Mouse (Mus musculus) layer of hippocampus, adult 9-10 months (tissue): ENCODE measurements around the gene B4gat1.
"Not testable (repeated sequence)": the region's sequence is repeated elsewhere in the genome, so short reads cannot be mapped to it uniquely, and the experiment has no call there.

Experiments used
- DNase-seq: peaks from one replicate; pipeline ENCODE4 v3.0.0; 2022; ENCODE audit warnings: low spot score

Gene B4gat1

DNA sequence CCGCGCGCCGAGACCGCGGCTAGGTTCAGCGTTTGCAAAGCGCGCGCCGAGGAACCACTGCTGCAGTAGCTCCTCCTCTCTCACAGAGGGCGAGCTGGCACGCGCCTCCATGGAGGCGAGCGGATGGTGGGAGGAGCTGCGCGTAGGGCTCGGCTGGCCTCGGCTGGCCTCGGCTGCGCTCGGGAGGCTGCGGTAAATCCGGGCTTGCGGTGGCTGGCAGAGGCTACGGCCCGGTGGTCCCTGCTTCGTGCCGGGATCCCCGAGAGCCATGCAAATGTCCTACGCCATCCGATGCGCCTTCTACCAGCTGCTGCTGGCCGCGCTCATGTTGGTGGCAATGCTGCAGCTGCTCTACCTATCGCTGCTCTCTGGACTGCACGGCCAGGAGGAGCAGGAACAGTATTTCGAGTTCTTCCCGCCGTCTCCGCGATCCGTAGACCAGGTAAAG is at the start of gene B4gat1, which contains the start of gene AC124502.3:
Gene B4gat1 (plus strand): TSS at position 118 of the 448 bp plus-strand sequence.
Gene AC124502.3 (plus strand): TSS at position 183 of the 448 bp plus-strand sequence.
- no peak for DNase-seq

DNA sequence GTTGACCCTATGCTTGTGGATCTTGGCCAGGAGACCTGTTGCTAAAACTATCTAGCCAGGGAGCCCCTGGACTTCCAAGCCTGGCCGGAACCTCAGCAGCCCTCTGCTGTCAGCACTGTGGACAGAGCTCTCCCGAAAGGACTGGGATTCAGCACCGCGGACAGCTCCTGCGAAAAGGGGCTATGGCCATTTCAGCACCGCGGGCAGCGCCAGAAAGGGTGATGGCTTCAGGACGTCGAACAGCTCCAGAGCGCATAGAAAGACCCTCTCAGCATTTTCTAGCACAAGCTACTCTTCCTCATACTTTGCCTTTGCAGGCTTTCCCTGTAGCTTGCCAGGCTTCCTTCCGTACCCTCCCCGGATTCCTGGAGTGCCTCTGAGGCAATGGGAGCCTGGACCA is 49.6 kb upstream of the B4gat1 start:
- DNase-seq = peak; percentile 43

DNA sequence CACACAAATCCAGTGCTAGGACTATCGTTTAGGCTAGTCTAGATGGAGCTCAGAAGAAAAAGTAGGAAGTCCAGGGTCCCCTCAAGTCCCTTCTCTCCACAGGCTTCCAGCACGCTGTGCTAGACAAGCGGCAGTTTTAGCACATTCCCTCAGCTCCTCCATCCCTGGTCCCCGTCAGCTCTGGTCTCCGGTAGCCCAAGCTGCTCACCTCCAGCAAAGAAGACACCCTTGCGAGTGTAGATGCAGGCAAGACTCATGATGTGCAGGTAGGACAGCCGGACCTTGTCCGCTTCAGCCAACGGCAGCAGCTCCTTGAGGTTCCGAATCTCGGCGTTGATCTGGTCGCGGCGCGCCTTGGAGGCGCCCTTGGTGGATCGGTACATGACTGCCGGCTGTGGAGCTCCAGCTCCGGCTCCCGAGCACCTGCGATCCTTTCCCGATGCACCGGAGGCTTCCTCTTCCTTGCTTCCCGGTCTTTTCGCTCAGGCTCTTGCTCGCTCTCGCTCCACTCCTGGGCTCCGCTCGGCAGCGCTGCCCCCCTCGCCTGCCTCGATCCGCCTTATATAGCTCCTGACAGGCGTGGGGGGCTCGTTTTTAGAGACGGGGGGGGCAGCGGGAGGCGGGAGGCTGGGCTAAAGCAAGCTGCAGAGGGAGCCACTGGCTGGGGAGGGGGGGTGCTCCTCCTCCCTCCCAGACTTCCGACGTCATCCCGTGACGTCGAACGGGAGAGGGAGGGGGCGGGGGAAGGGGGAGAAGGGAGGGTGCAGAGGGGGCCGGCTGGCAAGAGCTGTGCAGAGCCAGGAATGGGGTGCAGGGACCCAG is 49.0 kb upstream of the B4gat1 start:
- DNase-seq = no peak

DNA sequence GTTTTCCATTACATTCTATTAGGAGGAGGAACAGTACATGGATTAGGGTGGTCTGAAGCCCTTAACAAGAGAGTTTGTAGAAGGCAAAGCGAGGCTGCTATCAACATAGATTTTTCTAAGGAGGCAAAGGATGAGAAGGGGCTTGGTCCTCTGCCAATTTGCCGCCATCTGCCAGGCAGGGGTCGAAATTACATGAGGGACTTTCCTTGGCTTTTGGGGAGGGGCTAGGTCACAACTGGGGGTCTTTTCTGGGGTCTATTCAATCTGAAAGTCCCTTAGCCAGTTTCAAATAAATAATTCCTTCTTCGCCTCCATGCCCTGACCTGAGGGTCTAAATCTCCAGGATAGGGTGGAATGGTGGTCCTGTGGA is 48.4 kb upstream of the B4gat1 start, which contains the start of gene Npas4:
Gene Npas4 (minus strand): TSS at position 61 of the 370 bp plus-strand sequence.
- DNase-seq = no peak

DNA sequence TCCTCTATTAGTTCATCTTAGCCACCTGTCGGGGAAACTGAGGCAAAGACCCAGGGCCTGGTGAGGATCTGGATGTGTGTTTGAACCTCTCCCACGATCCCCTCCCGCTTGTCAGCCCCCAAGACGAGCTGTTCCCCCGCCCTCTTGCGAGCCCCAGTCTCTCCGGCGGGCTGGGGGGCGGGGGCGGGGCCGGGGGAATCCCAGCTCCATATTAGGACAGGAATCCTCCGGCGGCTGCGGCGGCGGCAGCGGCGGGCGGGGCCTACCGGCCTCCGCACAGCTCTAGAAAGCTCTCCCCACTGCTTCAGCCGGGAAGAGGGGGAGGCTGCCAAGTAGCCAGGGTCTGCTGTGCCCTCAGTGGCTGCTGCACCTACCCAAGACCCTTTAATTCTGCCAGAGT is 47.9 kb upstream of the B4gat1 start:
- DNase-seq = no peak

DNA sequence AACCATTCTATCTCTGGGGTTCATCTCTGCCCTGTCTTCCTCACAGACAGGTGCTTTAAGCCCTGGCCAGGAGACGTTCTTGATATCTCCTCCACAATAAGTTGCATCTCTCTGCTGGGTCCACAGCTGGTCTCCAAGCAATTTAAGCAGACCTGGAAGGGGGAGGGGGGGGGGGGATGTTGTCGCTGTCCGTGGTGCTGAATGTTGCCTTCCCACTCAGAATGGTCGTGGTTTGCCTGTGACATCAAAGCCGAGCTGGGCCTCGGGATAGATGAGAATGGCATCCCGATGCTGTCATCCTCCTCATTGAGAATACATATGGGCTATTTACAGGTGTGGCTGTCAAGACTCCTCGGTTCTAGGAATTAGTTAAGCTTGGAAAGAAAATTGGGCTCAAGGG is 46.3 kb upstream of the B4gat1 start:
- DNase-seq = no peak

DNA sequence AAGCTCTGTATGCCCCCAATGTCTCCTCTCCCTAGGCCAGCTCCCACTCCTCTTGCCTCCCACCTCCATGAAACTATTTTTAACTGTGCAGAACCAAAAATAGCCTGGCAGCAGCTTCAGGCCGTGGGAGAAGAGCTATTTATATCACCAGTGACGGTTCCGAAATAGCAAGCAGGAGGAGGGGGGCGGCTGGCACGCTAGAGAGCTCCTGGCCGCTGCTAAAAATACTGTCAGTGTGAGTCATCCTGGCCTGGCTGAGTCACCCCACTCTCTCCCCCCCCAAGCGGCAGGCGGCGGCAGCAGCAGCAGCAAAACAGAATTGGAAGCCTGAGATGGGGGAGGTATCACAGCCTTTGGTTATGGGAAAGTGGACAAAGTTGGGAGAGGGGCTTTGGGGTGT is 45.7 kb upstream of the B4gat1 start:
- peak; percentile 62 for DNase-seq

DNA sequence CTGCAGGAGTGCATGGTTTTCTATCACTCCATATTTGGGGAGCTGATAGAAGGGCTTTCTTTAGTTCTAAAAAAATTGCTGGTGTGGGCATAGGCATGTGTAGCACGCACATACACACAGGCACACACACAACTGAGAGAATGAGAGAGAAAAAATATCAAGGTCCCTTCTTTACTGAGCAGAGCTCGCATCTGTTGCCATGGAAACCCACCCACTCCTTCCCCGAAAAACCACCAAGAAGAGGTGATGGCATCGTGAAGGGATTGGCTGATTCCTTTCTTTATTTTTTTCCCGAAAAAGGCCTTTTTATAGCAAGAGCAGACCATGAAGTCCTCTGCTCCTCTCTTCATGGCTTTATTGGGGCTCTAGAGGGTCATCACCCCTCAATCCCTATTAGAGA is 44.6 kb upstream of the B4gat1 start:
- no peak for DNase-seq

DNA sequence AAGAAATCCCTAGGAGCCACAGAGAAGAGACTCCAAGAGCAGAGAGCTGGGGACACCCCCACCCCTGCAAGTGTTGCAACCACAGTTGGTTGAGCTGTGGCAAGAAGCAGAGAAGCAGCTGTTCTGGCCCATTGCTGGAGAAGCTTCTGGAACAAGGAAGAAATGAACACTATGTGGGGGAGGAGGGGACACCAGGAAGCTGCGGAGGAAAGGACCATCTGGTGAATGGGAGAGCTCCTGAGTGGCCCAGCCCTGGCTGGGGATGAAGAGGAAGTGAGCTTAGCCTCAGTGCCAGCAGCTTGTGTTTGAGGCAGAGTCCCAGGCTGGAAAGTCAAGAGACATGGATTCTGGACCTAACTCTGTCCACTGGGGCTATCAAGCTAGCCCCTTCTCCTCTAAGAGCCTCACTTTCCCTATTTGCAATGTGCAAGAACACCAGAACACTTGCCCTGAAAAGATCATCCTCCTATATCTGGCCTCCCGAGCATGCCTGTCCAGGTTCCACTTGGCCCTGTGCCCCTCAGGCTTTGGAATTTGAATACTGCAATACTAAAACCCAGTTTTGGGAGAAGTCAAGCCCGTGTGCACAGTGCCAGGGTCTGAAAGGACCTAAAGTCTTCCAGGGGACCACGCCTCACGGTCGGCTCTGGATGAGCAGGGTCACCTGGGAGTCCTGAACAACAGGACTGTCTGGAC is 39.0 kb upstream of the B4gat1 start:
- DNase-seq = no peak

DNA sequence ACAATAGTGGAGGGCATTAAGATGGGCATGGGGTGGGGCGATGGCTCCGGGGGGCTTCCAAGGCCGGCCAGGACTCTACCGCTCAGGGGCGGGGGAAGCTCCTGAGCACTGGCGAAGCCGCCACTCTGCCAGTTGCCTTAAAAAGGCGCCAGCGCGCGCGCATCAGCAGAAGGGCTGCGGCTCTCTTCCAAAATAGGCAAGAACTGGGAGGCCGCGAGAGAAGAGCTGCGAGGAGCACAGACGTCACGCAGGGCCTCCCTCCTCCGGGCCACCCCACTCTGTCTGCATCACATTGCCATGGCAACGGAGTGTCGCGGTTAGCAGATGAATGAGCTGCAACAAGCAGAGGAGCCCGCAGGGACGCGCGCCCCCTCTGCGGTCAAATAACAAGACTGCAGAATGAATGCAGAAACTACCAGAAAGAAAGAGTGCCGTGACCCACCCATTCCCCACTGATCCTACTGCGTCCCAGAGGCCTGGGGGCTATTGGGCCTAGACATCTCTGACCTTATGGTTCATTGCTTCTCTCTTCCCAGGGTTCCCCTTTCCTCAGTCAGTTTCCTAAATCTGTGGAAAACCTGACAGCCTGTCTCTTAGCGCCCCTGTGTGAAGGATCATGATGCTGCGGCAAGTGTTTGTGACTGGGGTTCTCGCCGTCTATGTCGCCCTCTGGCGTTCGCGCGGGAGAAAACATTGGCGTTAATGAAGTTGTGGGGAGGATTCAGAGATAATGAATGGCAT is 36.8 kb upstream of the B4gat1 start:
- DNase-seq = peak; percentile 92

DNA sequence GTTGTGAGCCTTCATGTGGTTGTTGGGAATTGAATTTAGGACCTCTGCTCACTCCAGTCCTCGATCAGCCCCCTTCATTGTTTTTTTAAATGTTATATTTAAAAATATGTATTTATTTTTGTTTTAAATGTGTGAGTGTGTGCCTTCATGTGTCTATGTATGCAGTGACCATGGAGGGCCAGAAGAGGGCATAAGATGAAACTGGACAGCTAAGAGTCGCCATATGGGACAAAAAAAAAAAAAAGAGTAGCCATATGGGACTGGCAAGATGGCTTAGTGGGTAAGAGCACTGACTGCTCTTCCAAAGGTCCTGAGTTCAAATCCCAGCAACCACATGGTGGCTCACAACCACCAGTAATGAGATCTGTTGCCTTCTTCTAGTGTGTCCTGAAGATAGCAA is 35.0 kb upstream of the B4gat1 start:
- DNase-seq = not testable (repeated sequence)

DNA sequence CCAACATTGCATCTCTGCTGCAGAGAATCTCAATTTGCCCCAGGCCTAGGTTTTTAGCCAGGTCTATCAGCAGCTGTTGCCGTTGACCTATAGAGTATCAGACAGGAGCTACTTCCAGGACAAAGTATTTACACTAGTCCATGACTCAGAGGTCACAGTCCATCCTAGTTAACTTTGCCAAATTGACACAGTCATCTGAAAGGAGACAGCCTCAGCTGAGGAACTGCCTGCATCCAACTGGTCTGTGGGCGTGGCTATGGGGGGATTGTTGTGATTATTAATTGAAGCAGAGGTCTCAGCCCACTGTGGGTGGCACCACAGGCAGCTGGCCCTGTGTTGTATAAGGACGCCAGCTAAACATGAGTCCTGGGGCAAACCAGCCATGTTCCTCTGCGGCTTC is 33.7 kb upstream of the B4gat1 start:
- no peak for DNase-seq

DNA sequence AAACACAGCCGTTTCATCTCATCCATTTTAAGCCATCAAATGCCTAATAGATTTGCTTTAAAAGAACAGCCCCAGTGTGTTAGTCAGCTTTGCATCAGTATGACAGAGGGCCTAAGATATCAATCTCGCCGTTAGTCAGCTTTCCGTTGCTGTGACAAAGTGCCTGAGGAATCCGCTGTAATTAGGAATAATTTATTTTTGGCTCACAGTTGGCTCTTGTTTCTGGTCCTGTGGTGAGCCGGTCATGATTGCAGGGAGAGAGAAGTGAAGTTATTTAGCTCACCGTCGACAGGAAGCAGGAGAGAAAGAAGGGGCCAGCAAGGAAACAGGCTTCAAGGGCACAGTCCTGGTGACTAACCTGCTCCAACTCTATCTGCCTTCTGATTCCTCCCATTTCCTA is 25.5 kb upstream of the B4gat1 start:
- DNase-seq = no peak

DNA sequence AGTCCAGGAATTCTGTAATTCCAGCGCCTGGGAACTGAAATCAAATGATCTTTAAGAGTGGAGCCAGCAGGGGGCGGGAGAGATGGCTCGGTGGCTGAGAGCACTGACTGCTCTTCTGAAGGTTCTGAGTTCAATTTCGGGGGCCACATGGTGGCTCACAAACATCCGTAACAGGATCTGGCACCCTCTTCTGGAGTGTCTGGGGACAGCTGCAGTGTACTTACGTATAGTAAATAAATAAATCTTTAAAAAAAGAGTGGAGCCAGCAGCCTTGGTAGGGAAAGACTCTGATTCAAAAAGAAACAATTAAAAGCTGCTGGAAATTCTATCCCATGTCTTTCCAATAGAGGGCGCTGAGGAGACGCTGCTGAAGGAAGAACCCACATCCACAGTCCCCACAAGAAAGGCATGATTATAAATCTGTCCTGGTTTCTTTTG is 23.6 kb upstream of the B4gat1 start:
- no peak for DNase-seq

DNA sequence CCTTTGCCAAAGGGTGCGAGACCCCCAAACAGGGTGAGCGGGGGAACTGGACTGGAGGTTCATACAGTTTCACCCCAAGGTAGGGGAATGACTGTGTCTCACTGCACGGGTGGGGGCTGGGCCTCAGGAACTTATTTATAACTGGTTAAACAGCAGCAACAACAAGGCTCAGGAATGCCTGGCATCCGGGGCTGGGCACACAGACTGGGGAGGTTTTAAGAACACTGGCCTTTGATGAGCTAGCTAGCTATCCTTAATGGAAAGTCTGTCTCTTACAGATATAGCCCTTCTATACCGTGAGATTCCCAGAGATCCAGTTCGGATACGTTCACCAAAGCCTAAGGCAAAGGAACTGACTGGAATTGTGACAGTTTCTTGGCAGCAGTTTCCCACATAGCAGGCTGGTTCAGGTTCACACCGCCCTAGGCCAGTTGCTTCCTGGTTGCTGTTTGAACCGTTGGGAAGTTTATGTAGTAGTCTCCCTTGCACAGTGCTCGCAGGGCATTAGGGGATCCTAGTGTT is 22.3 kb upstream of the B4gat1 start:
- DNase-seq = no peak

DNA sequence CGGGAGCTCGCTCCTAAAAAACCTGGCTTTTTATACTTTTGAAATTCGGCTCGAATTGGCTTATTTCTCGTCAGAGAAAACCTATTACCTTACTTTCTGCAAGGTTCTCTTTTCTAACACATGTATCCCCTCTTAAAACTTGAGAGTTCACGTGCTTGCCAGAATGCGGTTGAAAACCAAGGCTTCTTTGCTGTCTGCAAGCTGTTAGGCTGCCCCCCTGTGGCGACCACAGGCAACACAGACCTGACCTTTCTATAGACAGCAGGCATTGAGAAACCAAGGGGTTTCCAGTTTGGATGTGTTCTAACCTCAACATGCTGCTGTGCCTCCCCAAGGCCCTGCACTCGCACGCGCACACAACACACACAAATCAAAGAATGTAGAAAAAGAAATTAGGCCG is 21.8 kb upstream of the B4gat1 start:
- no peak for DNase-seq

DNA sequence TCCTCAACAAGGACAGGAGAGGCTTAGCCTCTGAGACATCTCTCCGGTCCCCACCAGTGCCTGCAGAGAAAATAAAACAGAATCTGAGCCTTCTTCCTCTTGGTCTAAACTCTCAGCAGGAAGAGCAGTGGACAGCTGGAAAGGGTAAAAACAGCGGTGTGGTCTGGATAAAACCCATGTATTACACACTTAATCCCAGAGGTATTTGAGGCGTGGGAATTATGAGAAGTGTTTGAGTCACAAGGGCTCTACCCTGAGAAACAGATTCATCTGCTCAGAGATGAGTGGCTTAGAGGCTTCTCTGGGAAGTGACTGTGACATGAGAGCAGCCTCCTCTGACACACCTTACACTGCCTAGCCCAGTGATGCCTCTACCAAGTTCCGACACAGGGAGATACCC is 21.0 kb upstream of the B4gat1 start:
- no peak for DNase-seq

DNA sequence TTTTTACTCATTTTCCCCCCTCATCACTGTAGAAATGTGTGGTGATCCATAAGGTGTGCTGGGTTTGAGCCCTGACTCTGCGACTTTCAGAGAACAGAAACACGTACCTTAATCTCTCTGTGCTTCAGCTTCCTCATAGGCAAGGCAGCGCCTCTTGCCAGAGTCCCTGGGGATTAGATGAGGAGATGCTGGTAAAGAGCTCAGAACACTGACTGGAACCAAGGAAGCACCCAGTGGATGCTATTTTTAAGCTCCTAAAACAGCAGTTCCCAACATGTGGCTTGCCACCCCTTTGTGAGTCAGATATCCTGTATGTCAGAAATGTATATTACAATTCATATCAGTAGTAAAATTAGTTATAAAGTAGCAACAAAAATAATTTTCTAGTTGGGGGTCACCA is 20.4 kb upstream of the B4gat1 start:
- DNase-seq = no peak

DNA sequence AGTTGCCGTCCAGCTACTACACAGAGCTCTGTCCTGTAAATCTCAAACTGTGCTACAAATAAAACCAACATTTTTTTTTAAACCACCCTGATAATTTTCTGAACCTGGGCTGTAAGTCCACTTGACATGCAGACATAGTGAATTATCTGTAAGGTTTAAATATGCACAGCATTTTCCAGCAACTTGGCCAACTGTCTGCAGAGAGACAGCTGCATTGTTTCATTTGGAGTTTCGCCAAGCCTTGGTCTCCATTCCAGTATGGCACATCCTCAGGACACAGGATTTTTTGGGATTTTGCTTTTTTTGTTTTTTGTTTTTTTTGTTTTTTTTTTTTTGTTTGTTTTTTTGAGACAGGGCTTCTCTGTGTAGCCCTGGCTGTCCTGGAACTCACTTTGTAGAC is 17.2 kb upstream of the B4gat1 start:
- no peak for DNase-seq

DNA sequence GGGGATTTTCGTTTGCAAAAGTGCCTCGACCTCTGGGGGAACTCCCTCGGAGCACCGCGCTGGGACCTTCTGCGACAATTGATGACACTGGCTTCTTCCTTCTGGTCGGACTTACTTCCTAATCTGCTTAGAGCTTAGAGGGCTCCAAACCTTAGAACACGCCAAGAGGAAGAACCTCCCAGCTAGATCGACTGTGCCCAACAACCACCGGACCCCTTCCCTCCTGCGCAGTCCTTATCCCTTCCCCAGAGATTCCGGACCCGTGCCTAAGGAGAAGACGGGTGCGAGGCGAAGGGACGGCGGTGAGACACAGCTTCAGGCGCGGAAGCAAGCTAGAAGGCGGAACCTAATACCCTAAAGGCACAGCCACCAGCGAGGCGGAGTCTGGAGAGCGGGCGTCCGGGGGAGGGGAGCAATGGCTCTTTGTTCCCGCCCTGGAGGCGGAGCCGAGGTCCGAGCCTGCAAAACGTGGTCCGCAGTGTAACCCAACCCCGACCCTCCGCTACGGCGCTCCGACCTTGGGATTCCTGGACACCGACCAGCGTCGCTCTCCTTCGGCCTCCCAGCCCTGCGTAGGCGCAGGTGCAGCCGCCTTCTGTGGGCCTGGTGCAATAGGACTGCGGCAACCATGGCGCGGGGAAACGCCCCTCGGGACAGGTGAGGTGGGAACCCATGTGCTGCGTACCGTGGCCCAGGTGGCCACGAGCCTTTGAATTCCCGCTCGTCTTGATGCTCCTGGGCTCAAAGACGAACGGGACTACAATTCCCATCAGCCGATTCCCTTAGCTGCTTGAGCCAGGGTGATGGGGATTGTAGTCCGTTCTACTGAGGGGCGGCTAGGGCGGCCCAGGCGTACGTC is 14.8 kb upstream of the B4gat1 start, which contains the start of gene Slc29a2:
Gene Slc29a2 (plus strand): TSS at position 240 of the 859 bp plus-strand sequence.
- DNase-seq = peak; percentile 71

DNA sequence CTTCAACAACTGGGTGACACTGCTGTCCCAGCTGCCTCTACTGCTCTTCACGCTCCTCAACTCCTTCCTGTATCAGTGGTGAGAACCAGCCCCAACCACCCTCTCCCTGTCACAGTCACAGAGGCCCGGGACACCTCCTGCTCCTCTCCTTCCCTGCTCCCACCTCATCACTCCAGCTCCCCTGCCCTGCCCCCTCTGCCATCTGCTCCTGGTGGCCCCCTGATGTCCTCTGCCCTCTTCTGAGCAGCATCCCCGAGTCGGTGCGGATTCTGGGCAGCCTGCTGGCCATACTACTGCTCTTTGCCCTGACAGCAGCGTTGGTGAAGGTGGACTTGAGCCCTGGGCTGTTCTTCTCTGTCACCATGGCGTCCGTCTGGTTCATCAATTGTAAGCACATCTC is 12.5 kb upstream of the B4gat1 start:
- no peak for DNase-seq
